Mouse (Mus musculus): Measurements from ENCODE around the gene Chsy1. TPM values are rescaled to one million over a fixed set of nuclear protein-coding genes. Genes with fewer than 3 reads are reported as not detected.
A peak's percentile ranks its signal among the peaks of the same experiment; 100 is the strongest.

Gene Chsy1
- total and polyA plus RNA-seq, 2 experiments = 1.3 to 3.4 TPM

DNA sequence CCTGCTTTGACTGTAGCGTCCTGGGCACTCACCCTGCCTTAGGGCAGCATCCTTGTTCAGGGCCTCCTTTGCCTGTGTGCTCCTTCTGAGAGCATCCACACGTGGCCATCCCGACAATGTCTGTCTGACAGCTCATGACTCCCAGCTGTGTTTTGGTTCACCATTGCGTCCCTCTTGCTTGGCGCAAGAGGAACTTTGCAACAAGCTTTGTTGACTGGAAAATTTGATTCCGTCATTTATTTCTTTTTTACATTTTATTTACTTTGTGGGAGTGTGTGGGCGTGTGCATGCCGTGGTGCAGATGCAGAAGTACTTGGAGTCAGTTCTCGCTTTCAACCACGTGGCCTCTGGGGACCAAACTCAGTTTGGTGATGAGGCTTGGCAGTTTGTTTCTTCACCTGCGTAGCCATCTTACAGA is 15.2 kb downstream of the Chsy1 start:
- H3K27ac ChIP-seq (replicated peaks; ENCODE audit: insufficient read depth, low read depth, low read length) = no peak overlapping the region
- TF ChIP-seq POLR2A (IDR thresholded peaks at IDR 0.05; ENCODE audit: extremely low read depth, insufficient read depth, low read length) = no peak
- no peak for TF ChIP-seq CTCF (IDR thresholded peaks at IDR 0.05; ENCODE audit: low read depth, low read length)

DNA sequence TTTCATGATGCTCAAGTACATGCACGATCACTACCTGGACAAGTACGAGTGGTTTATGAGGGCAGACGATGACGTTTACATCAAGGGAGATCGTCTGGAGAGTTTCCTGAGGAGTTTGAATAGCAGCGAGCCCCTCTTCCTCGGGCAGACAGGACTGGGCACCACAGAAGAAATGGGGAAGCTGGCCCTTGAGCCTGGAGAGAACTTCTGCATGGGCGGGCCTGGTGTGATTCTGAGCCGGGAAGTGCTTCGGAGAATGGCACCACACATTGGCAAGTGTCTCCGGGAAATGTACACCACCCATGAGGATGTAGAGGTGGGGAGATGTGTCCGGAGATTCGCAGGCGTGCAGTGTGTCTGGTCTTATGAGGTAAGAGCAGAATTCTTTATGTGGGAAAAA is 16.1 kb downstream of the Chsy1 start:
- 87% methylated on average over 14 of the region's 14 CpGs for WGBS

More for the DNA sequence above, 15.2 kb downstream of the Chsy1 start:
- H3K36me3 ChIP-seq (ENCODE audit: control insufficient read depth, insufficient read depth, low read length) = no peaks in the 10 kb centered on the region
- H3K27me3 ChIP-seq (ENCODE audit: control insufficient read depth, insufficient read depth, low read length) = no peaks in the 10 kb centered on the region
- peak; percentile 21 for DNase-seq (ENCODE audit: extremely low read depth, low read depth, low spot score)
- no peak overlapping the region for H3K9ac ChIP-seq (ENCODE audit: low read depth, low read length)
- H3K79me2 ChIP-seq (ENCODE audit: control insufficient read depth, insufficient read depth, low read length) = no peaks in the 10 kb centered on the region; the same call in 1 of the 2 replicates
- 81% methylated on average over 11 of the region's 11 CpGs for WGBS
- H3K4me3 ChIP-seq (ENCODE audit: insufficient read depth, low read depth, low read length) = no peak overlapping the region
- H3K4me1 ChIP-seq (ENCODE audit: control insufficient read depth, insufficient read depth, low read length) = no peaks in the 10 kb centered on the region

DNA sequence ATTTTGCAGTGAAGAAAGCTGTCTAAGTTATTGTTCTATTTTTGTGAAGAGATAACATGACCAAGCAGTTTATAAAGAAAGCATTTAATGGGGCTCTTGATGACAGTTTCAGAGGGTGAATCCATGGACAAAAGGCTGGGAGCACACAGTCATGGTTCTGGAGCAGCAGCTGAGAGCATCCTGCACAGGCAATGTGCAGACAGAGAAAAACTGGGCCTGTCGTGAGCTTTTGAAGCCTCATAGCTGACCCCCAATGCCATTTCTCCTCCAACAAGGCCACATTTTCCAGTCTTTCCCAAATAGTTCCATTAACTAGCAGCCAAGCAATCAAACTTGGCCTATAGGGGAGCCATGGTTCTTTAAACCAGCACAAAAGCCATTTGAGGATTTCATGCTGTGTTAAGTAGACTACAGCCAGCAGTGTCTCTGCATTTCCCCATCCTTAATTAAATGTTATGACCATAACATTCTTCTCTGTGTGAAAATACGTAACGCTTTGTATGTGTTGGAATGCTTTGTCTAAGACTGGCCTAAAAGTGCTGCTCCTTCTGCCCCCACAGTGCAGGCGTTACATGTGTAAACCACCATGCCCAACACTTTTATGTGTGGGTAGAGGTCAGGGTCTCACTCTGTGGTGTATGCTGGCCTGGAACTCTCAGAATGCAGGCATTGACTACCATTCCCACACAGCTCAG is 18.8 kb downstream of the Chsy1 start:
- Histone ChIP-seq H3K36me3 (ENCODE audit: control insufficient read depth, insufficient read depth, low read length) (no peaks in the 10 kb centered on the region), H3K9ac (ENCODE audit: low read depth, low read length) (no peak overlapping the region), H3K27me3 (ENCODE audit: control insufficient read depth, insufficient read depth, low read length) (no peaks in the 10 kb centered on the region), H3K79me2 (ENCODE audit: control insufficient read depth, insufficient read depth, low read length) (no peaks in the 10 kb centered on the region; the same call in 1 of the 2 replicates), H3K4me3 (ENCODE audit: insufficient read depth, low read depth, low read length) (no peak overlapping the region), H3K27ac (replicated peaks; ENCODE audit: insufficient read depth, low read depth, low read length) (no peak overlapping the region), H3K4me1 (ENCODE audit: control insufficient read depth, insufficient read depth, low read length) (0 out of 2 replicates have a peak, but pooled peaks cover 1% of the 10 kb centered on the region)
- 93% methylated on average over 4 of the region's 4 CpGs for WGBS
- no peak for DNase-seq (ENCODE audit: extremely low read depth, low read depth, low spot score)
- TF ChIP-seq CTCF (IDR thresholded peaks at IDR 0.05; ENCODE audit: low read depth, low read length) (no peak), POLR2A (IDR thresholded peaks at IDR 0.05; ENCODE audit: extremely low read depth, insufficient read depth, low read length) (no peak)

More for the DNA sequence above, 16.1 kb downstream of the Chsy1 start:
- no peaks in the 10 kb centered on the region for H3K36me3 ChIP-seq (ENCODE audit: control insufficient read depth, insufficient read depth, low read length)
- no peak for TF ChIP-seq CTCF (IDR thresholded peaks at IDR 0.05; ENCODE audit: low read depth, low read length)
- TF ChIP-seq POLR2A (IDR thresholded peaks at IDR 0.05; ENCODE audit: extremely low read depth, insufficient read depth, low read length) = no peak
- DNase-seq (ENCODE audit: extremely low read depth, low read depth, low spot score) = no peak
- H3K4me3 ChIP-seq (ENCODE audit: insufficient read depth, low read depth, low read length) = no peak overlapping the region
- H3K27me3 ChIP-seq (ENCODE audit: control insufficient read depth, insufficient read depth, low read length) = no peaks in the 10 kb centered on the region
- H3K9ac ChIP-seq (ENCODE audit: low read depth, low read length) = no peak overlapping the region
- H3K79me2 ChIP-seq (ENCODE audit: control insufficient read depth, insufficient read depth, low read length) = no peaks in the 10 kb centered on the region; the same call in 1 of the 2 replicates
- H3K27ac ChIP-seq (replicated peaks; ENCODE audit: insufficient read depth, low read depth, low read length) = no peak overlapping the region
- no peaks in the 10 kb centered on the region for H3K4me1 ChIP-seq (ENCODE audit: control insufficient read depth, insufficient read depth, low read length)

DNA sequence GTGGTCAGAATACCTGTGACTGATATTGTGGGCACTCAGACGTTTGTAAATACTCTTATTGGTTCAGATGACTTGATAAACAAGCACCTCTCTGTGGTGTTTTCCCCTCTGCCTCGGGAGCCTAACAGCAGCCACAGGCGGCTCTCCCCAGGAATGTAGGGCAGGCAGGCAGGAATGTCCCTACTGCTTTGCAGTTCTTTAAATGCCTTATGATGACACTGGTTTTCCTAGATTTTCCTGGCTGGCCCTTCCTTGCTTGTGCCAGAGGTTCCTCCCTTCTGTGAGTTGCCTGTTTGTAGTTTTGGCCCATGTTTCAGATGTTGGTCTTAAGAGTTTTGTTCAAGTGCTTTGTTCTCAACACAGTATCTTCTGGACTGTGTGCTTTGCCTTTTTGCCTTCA is 19.5 kb downstream of the Chsy1 start:
- DNase-seq (ENCODE audit: extremely low read depth, low read depth, low spot score) = no peak
- Histone ChIP-seq H3K9ac (ENCODE audit: low read depth, low read length) (no peak overlapping the region), H3K4me1 (ENCODE audit: control insufficient read depth, insufficient read depth, low read length) (0 out of 2 replicates have a peak, but pooled peaks cover 1% of the 10 kb centered on the region), H3K27me3 (ENCODE audit: control insufficient read depth, insufficient read depth, low read length) (no peaks in the 10 kb centered on the region), H3K79me2 (ENCODE audit: control insufficient read depth, insufficient read depth, low read length) (no peaks in the 10 kb centered on the region), H3K27ac (replicated peaks; ENCODE audit: insufficient read depth, low read depth, low read length) (no peak overlapping the region), H3K36me3 (ENCODE audit: control insufficient read depth, insufficient read depth, low read length) (no peaks in the 10 kb centered on the region), H3K4me3 (ENCODE audit: insufficient read depth, low read depth, low read length) (no peak overlapping the region)
- 45% methylated on average over 3 of the region's 3 CpGs for WGBS
- TF ChIP-seq POLR2A (IDR thresholded peaks at IDR 0.05; ENCODE audit: extremely low read depth, insufficient read depth, low read length) (no peak), CTCF (IDR thresholded peaks at IDR 0.05; ENCODE audit: low read depth, low read length) (no peak)

DNA sequence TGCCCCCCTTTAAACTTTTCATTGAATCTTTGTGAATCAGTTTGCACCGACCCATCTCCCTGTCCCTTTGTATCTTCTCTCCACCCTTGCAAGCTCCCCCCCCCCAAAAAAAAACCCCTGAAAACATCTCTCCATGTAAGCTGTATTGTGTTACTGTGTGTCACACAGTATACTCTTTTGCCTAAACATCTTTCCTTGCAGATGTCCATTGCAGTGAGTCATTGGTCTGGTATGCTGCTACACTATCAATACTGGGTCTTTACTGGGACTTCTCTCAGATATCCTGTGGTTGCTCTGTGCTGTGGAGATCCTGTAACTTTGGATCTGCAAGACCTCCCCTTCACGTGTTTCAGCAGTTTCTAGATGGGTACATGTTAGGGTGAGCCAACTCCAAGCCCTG is 21.0 kb downstream of the Chsy1 start:
- H3K27ac ChIP-seq (replicated peaks; ENCODE audit: insufficient read depth, low read depth, low read length) = no peak overlapping the region
- no peak for TF ChIP-seq CTCF (IDR thresholded peaks at IDR 0.05; ENCODE audit: low read depth, low read length)
- no peak for TF ChIP-seq POLR2A (IDR thresholded peaks at IDR 0.05; ENCODE audit: extremely low read depth, insufficient read depth, low read length)
- H3K9ac ChIP-seq (ENCODE audit: low read depth, low read length) = no peak overlapping the region
- 0 out of 2 replicates have a peak, but pooled peaks cover 1% of the 10 kb centered on the region for H3K4me1 ChIP-seq (ENCODE audit: control insufficient read depth, insufficient read depth, low read length)
- 87% methylated on average over 2 of the region's 2 CpGs for WGBS
- no peak for DNase-seq (ENCODE audit: extremely low read depth, low read depth, low spot score)
- H3K36me3 ChIP-seq (ENCODE audit: control insufficient read depth, insufficient read depth, low read length) = no peaks in the 10 kb centered on the region
- H3K27me3 ChIP-seq (ENCODE audit: control insufficient read depth, insufficient read depth, low read length) = no peaks in the 10 kb centered on the region
- H3K79me2 ChIP-seq (ENCODE audit: control insufficient read depth, insufficient read depth, low read length) = no peaks in the 10 kb centered on the region
- no peak overlapping the region for H3K4me3 ChIP-seq (ENCODE audit: insufficient read depth, low read depth, low read length)

DNA sequence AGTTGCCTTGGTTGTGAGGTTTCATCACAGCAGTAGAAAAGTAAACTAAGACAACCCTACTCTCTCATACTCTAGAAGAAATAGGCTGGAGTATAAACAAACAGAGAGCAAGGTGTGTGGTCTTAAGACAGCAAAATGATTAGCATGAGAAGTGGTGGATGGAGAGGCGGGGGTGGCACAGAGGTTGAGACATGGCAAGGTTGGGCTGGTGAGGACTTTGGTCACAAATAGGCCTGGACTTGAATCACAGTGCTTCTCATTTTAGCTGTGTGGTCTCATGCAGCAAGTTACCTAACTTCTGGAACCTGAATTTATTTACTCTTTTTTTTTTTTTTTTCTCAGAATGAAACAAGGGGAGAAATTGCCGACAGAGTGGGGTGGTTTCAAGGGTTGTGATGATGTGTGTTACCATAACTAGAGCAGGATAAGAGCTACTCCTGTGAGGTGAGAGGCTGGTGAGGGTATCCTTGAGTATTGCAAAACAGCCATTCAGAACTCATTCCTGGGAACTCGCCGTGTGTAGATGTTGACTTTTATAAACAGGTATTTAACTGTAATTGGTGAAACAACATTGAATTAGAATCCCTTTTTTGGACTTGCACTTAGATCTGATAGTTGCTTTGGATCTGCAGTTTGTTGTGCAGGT is 22.6 kb downstream of the Chsy1 start:
- no peaks in the 10 kb centered on the region for H3K27me3 ChIP-seq (ENCODE audit: control insufficient read depth, insufficient read depth, low read length)
- no peak overlapping the region for H3K27ac ChIP-seq (replicated peaks; ENCODE audit: insufficient read depth, low read depth, low read length)
- peak; percentile 44 for DNase-seq (ENCODE audit: extremely low read depth, low read depth, low spot score)
- no peak for TF ChIP-seq CTCF (IDR thresholded peaks at IDR 0.05; ENCODE audit: low read depth, low read length)
- TF ChIP-seq POLR2A (IDR thresholded peaks at IDR 0.05; ENCODE audit: extremely low read depth, insufficient read depth, low read length) = no peak
- 48% methylated on average over 4 of the region's 4 CpGs for WGBS
- peaks cover 6% of the 10 kb centered on the region for H3K4me1 ChIP-seq (ENCODE audit: control insufficient read depth, insufficient read depth, low read length)
- H3K4me3 ChIP-seq (ENCODE audit: insufficient read depth, low read depth, low read length) = no peak overlapping the region
- H3K9ac ChIP-seq (ENCODE audit: low read depth, low read length) = no peak overlapping the region
- no peaks in the 10 kb centered on the region for H3K79me2 ChIP-seq (ENCODE audit: control insufficient read depth, insufficient read depth, low read length)
- H3K36me3 ChIP-seq (ENCODE audit: control insufficient read depth, insufficient read depth, low read length) = no peaks in the 10 kb centered on the region

Measured in liver, adult 2 months (tissue).